Mouse (Mus musculus): Measurements from ENCODE around the gene Nps. TPM values are rescaled to one million over a fixed set of nuclear protein-coding genes. Genes with fewer than 3 reads are reported as not detected.
A peak's percentile ranks its signal among the peaks of the same experiment; 100 is the strongest.
"Not testable (repeated sequence)": the region's sequence is repeated elsewhere in the genome, so short reads cannot be mapped to it uniquely, and the experiment has no call there.

The Nps gene
- 0.22 TPM in 1 of 2 replicates, not detected in the other for polyA plus RNA-seq (2014; fragmentation: Nextera tagmentation; extraction: Ambion mirVana)

DNA sequence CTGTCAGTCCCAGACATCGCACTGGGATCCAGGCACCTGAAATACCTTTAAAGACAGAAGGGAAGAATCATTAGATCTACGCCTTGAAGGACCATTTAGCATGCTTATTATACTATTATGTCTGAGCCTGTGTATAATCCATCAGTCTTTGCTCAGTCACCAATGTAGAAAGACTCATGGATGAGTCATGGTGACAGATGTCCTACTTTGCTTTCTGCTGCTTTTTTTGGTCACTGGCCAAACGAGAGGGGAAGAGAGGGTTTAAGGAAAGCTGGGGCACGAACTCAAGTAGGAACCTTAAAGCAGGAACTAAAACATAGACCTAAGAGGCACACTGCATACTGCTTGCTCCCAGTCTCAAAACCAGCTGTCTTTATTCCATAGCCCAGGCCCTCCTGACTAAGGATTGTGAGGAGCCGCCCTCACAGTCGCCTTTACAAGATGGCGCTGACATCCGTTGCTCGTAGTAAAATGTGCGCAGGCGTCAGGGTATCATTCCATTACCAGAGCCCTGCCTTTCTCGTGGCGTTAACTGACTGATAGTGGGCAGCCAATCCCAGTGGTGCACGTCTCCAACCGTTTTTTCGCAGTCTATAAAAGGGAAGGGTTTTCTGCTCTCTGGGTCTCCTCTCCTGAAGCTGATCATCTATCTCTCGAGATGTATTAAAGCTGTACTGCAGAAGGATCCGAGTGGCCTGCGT lies at the start of gene Nps:
Gene Nps (plus strand): TSS at position 651 of the 701 bp plus-strand sequence.
- not testable (repeated sequence) for H3K27ac ChIP-seq (ENCODE audit: low read length); H3K4me2 ChIP-seq (replicated peaks; ENCODE audit: low read depth, low read length); H3K36me3 ChIP-seq (ENCODE audit: control insufficient read depth, insufficient read depth, low read length); H3K27me3 ChIP-seq (ENCODE audit: control insufficient read depth, insufficient read depth, low read length); H3K4me3 ChIP-seq (ENCODE audit: low read depth, low read length); H3K4me1 ChIP-seq (ENCODE audit: control insufficient read depth, insufficient read depth, low read length); H3K9me3 ChIP-seq (ENCODE audit: control insufficient read depth, low read depth, low read length); ATAC-seq (ENCODE audit: insufficient number of reproducible peaks, insufficient read depth, low FRiP score, low read depth); H3K9ac ChIP-seq (replicated peaks; ENCODE audit: low read depth, low read length)
- 87% methylated on average over 19 of the region's 19 CpGs for WGBS

DNA sequence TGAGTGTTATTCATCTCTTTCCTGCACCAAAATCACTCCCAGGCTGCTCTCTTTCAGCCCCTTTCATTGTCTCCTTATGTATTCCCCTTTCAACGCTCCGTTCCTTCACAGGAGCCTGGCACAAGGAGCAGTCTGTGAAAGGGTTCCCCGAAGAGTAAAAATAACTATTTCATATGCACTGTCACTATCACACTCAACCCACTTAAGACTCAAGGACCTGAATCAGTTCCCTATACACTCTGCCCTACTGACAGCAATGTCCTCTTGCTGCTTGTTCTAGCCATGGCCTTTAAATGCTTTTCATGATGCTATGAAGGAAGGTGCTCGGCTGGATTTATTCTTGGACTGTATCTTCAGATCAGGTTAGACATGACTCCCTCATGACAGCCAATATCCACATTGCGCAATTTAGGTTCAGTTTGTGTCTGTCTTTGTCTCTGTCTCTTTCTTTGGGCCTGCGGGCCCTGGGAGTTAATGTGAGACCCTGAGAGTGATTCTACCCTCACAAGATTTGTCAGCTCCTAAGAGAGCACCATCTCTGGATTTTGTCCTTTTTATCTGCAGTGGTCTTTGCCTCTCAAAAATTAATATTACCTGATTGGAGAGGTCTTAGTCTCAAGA lies 49.4 kb upstream of the Nps start:
- WGBS, result 90% methylated on average over 6 of the region's 6 CpGs
- ATAC-seq (ENCODE audit: insufficient number of reproducible peaks, insufficient read depth, low FRiP score, low read depth), result no peak
- no peaks in the 10 kb centered on the region for H3K4me1 ChIP-seq (ENCODE audit: control insufficient read depth, insufficient read depth, low read length)

GRCm38 (mm10) chr7:135210296-135210695 lies 48.2 kb upstream of the Nps start:
- no peaks in the 10 kb centered on the region for H3K4me1 ChIP-seq (ENCODE audit: control insufficient read depth, insufficient read depth, low read length)
- H3K27ac ChIP-seq (ENCODE audit: low read length), result no peak overlapping the region
- H3K27me3 ChIP-seq (ENCODE audit: control insufficient read depth, insufficient read depth, low read length), result no peaks in the 10 kb centered on the region
- H3K4me2 ChIP-seq (replicated peaks; ENCODE audit: low read depth, low read length), result no peak overlapping the region
- H3K4me3 ChIP-seq (ENCODE audit: low read depth, low read length), result no peak overlapping the region
- no peak for ATAC-seq (ENCODE audit: insufficient number of reproducible peaks, insufficient read depth, low FRiP score, low read depth)
- H3K36me3 ChIP-seq (ENCODE audit: control insufficient read depth, insufficient read depth, low read length), result no peaks in the 10 kb centered on the region
- H3K9me3 ChIP-seq (ENCODE audit: control insufficient read depth, low read depth, low read length), result no peaks in the 10 kb centered on the region
- H3K9ac ChIP-seq (replicated peaks; ENCODE audit: low read depth, low read length), result no peak overlapping the region

More for the DNA sequence above, 49.4 kb upstream of the Nps start:
- no peak overlapping the region for H3K27ac ChIP-seq (ENCODE audit: low read length)
- H3K9ac ChIP-seq (replicated peaks; ENCODE audit: low read depth, low read length), result no peak overlapping the region
- H3K9me3 ChIP-seq (ENCODE audit: control insufficient read depth, low read depth, low read length), result no peaks in the 10 kb centered on the region
- H3K4me3 ChIP-seq (ENCODE audit: low read depth, low read length), result no peak overlapping the region
- H3K4me2 ChIP-seq (replicated peaks; ENCODE audit: low read depth, low read length), result no peak overlapping the region
- H3K27me3 ChIP-seq (ENCODE audit: control insufficient read depth, insufficient read depth, low read length), result no peaks in the 10 kb centered on the region
- H3K36me3 ChIP-seq (ENCODE audit: control insufficient read depth, insufficient read depth, low read length), result no peaks in the 10 kb centered on the region

DNA sequence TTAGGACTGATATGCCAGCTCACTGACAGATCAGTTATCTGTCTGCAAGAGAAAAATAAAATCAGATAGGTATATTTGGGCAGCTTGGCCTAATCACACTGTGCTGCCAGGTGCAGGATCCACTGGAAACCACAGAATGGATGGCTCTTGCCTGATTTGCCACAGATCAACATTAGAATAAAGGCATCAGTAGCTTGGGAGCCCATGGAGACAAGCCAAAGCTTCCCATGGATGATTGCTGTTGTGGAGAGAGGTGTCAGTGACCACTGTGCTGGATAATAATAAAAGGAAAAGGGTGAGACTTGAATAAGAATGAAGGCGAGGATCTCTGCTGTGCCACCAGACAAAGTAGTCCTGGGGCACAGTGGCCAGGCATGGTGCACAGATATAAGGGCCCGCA lies 47.7 kb upstream of the Nps start:
- Histone ChIP-seq H3K4me1 (ENCODE audit: control insufficient read depth, insufficient read depth, low read length) (no peaks in the 10 kb centered on the region), H3K27me3 (ENCODE audit: control insufficient read depth, insufficient read depth, low read length) (no peaks in the 10 kb centered on the region), H3K36me3 (ENCODE audit: control insufficient read depth, insufficient read depth, low read length) (no peaks in the 10 kb centered on the region), H3K4me2 (replicated peaks; ENCODE audit: low read depth, low read length) (no peak overlapping the region), H3K4me3 (ENCODE audit: low read depth, low read length) (no peak overlapping the region), H3K9ac (replicated peaks; ENCODE audit: low read depth, low read length) (no peak overlapping the region), H3K9me3 (ENCODE audit: control insufficient read depth, low read depth, low read length) (no peaks in the 10 kb centered on the region), H3K27ac (ENCODE audit: low read length) (no peak overlapping the region)
- no peak for ATAC-seq (ENCODE audit: insufficient number of reproducible peaks, insufficient read depth, low FRiP score, low read depth)
- 78% methylated on average over 2 of the region's 2 CpGs for WGBS

DNA sequence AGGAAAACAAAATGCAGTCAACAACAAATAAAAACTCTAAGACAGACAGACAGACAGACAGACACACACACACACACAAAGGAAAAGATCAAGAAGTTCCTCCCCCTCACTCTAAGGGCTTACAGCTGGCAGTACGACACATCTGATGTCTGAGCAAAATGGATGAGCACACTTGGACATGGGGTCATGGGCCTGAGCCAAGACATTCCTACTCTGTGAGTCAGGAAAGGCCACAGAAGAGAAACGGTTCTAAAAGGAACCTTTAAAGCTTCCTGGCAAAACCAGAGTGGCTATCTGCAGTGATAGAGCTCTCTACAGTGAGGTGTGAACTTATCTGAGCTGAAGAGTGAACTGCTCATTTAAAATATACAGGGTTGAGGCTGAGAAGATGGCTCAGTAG lies 46.0 kb upstream of the Nps start:
- WGBS, result 27% methylated on average over 2 of the region's 2 CpGs
- no peak for ATAC-seq (ENCODE audit: insufficient number of reproducible peaks, insufficient read depth, low FRiP score, low read depth)

DNA sequence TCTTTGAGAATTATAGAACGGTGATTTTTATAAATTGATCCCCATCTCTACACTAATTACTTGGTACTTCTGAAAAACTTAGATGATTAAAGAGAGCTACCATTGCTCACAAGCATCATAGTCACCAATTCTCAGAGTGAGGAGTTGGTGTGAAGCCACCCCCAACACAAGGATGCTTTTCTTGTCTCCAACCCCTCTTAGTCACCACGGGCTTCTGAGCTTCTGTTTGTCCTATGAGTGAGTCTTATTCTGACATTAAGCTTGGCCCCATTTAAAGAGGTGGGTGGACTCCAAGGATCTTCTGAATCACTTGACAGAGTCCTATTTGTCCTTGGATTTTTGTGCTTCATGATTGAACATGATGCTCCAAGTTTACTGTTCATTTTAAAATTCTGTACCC lies 37.0 kb upstream of the Nps start:
- Histone ChIP-seq H3K4me3 (ENCODE audit: low read depth, low read length) (no peak overlapping the region), H3K4me1 (ENCODE audit: control insufficient read depth, insufficient read depth, low read length) (no peaks in the 10 kb centered on the region), H3K9me3 (ENCODE audit: control insufficient read depth, low read depth, low read length) (no peaks in the 10 kb centered on the region), H3K9ac (replicated peaks; ENCODE audit: low read depth, low read length) (no peak overlapping the region), H3K27ac (ENCODE audit: low read length) (no peak overlapping the region), H3K4me2 (replicated peaks; ENCODE audit: low read depth, low read length) (no peak overlapping the region), H3K36me3 (ENCODE audit: control insufficient read depth, insufficient read depth, low read length) (no peaks in the 10 kb centered on the region), H3K27me3 (ENCODE audit: control insufficient read depth, insufficient read depth, low read length) (no peaks in the 10 kb centered on the region)
- no peak for ATAC-seq (ENCODE audit: insufficient number of reproducible peaks, insufficient read depth, low FRiP score, low read depth)
- 79% methylated on average over 2 of the region's 2 CpGs for WGBS

More for the DNA sequence above, 46.0 kb upstream of the Nps start:
- H3K27me3 ChIP-seq (ENCODE audit: control insufficient read depth, insufficient read depth, low read length), result no peaks in the 10 kb centered on the region
- no peaks in the 10 kb centered on the region for H3K4me1 ChIP-seq (ENCODE audit: control insufficient read depth, insufficient read depth, low read length)
- no peaks in the 10 kb centered on the region for H3K9me3 ChIP-seq (ENCODE audit: control insufficient read depth, low read depth, low read length)
- H3K36me3 ChIP-seq (ENCODE audit: control insufficient read depth, insufficient read depth, low read length), result no peaks in the 10 kb centered on the region
- H3K4me2 ChIP-seq (replicated peaks; ENCODE audit: low read depth, low read length), result no peak overlapping the region
- no peak overlapping the region for H3K27ac ChIP-seq (ENCODE audit: low read length)
- H3K4me3 ChIP-seq (ENCODE audit: low read depth, low read length), result no peak overlapping the region
- H3K9ac ChIP-seq (replicated peaks; ENCODE audit: low read depth, low read length), result no peak overlapping the region

GRCm38 (mm10) chr7:135226021-135226420 lies 32.5 kb upstream of the Nps start:
- H3K27me3 ChIP-seq (ENCODE audit: control insufficient read depth, insufficient read depth, low read length), result no peaks in the 10 kb centered on the region
- ATAC-seq (ENCODE audit: insufficient number of reproducible peaks, insufficient read depth, low FRiP score, low read depth), result no peak
- H3K4me2 ChIP-seq (replicated peaks; ENCODE audit: low read depth, low read length), result no peak overlapping the region
- no peaks in the 10 kb centered on the region for H3K4me1 ChIP-seq (ENCODE audit: control insufficient read depth, insufficient read depth, low read length)
- H3K27ac ChIP-seq (ENCODE audit: low read length), result no peak overlapping the region
- H3K9me3 ChIP-seq (ENCODE audit: control insufficient read depth, low read depth, low read length), result no peaks in the 10 kb centered on the region
- no peaks in the 10 kb centered on the region for H3K36me3 ChIP-seq (ENCODE audit: control insufficient read depth, insufficient read depth, low read length)
- H3K9ac ChIP-seq (replicated peaks; ENCODE audit: low read depth, low read length), result no peak overlapping the region
- 85% methylated on average over 5 of the region's 5 CpGs for WGBS
- no peak overlapping the region for H3K4me3 ChIP-seq (ENCODE audit: low read depth, low read length)

- Histone ChIP-seq H3K4me3 (ENCODE audit: low read depth, low read length) (no peak overlapping the region), H3K4me2 (replicated peaks; ENCODE audit: low read depth, low read length) (no peak overlapping the region), H3K9me3 (ENCODE audit: control insufficient read depth, low read depth, low read length) (no peaks in the 10 kb centered on the region), H3K36me3 (ENCODE audit: control insufficient read depth, insufficient read depth, low read length) (no peaks in the 10 kb centered on the region), H3K9ac (replicated peaks; ENCODE audit: low read depth, low read length) (no peak overlapping the region), H3K4me1 (ENCODE audit: control insufficient read depth, insufficient read depth, low read length) (peaks cover 13% of the 10 kb centered on the region; the same call in 1 of the 2 replicates), H3K27ac (ENCODE audit: low read length) (no peak overlapping the region), H3K27me3 (ENCODE audit: control insufficient read depth, insufficient read depth, low read length) (0 out of 2 replicates have a peak, but pooled peaks cover 5% of the 10 kb centered on the region)
- WGBS, result 23% methylated on average over 3 of the region's 3 CpGs
- peak; percentile 65; the same call in 1 of the 2 replicates for ATAC-seq (ENCODE audit: insufficient number of reproducible peaks, insufficient read depth, low FRiP score, low read depth)
These were observed 21.4 kb upstream of the Nps start for GRCm38 (mm10) chr7:135237152-135237551.
